Mouse (Mus musculus) limb, embryonic 12.5 days (tissue): ENCODE measurements at regions not wholly inside any gene's neighbourhood (a gene's known extent, or its start where the extent isn't known, plus 50 kb on each side); places are given as distances from the start of the nearest gene placed in this dataset.

ENCODE experiments used
- ATAC-seq: fragments of 200-750 bp; cut with Nextera tagmentation; 2 replicates; pipeline ENCODE4 v1.8.0; 2017; ENCODE audit warnings: low read depth, moderate TSS enrichment; ENCODE audit not compliant: insufficient number of reproducible peaks, insufficient read depth, low FRiP score, low TSS enrichment
- H3K27ac ChIP-seq: fragments of 300-500 bp; sonication (generic); 2 replicates; pipeline ENCODE4 v1.5.1; 2016; ENCODE audit warnings: mild to moderate bottlenecking, moderate library complexity
- H3K27me3 ChIP-seq: fragments of 300-500 bp; sonication (generic); 2 replicates; pipeline ENCODE4 v1.6.1; 2016; ENCODE audit warnings: mild to moderate bottlenecking, moderate library complexity
- H3K36me3 ChIP-seq: fragments of 300-500 bp; sonication (generic); 2 replicates; pipeline ENCODE4 v1.6.1; 2016; ENCODE audit warnings: mild to moderate bottlenecking, moderate library complexity
- H3K4me1 ChIP-seq: fragments of 300-500 bp; sonication (generic); replicated peaks from 2 replicates; pipeline ENCODE4 v1.6.1; 2016
- H3K4me2 ChIP-seq: fragments of 300-500 bp; sonication (generic); 2 replicates; pipeline ENCODE4 v1.6.1; 2016; ENCODE audit warnings: mild to moderate bottlenecking, moderate library complexity
- H3K4me3 ChIP-seq: fragments of 300-500 bp; sonication (generic); replicated peaks from 2 replicates; pipeline ENCODE4 v1.5.1; 2016; ENCODE audit warnings: mild to moderate bottlenecking
- H3K9ac ChIP-seq: fragments of 300-500 bp; sonication (generic); replicated peaks from 2 replicates; pipeline ENCODE4 v1.6.1; 2016; ENCODE audit warnings: mild to moderate bottlenecking, moderate library complexity
- H3K9me3 ChIP-seq: fragments of 300-500 bp; sonication (generic); 2 replicates; pipeline ENCODE4 v1.6.1; 2016; ENCODE audit warnings: mild to moderate bottlenecking, moderate library complexity
- WGBS: fragments of 180-500 bp; shearing (Covaris S2); methylation state at CpG from one replicate; pipeline ENCODE4 v1.1.7; 2016; 5-methylcytosine and 5-hydroxymethylcytosine counted together

GRCm38 (mm10) chr2:57698659-57699061 is 299.0 kb upstream of the Galnt5 start:
- peak overlapping the region; percentile 29 for H3K4me3 ChIP-seq
- WGBS: 8% methylated on average over 11 of the region's 11 CpGs
- H3K9ac ChIP-seq: no peak overlapping the region
- no peaks in the 10 kb centered on the region; the same call in 1 of the 2 replicates for H3K27me3 ChIP-seq
- peak overlapping the region; percentile 57 for H3K4me2 ChIP-seq
- no peaks in the 10 kb centered on the region for H3K36me3 ChIP-seq
- 0 out of 2 replicates have a peak, but pooled peaks have one; percentile 63 for ATAC-seq
- H3K27ac ChIP-seq: no peak overlapping the region
- H3K4me1 ChIP-seq: no peaks in the 10 kb centered on the region; the same call in 1 of the 2 replicates
- no peaks in the 10 kb centered on the region for H3K9me3 ChIP-seq

GRCm38 (mm10) chr2:57699226-57699625 is 298.5 kb upstream of the Galnt5 start:
- Histone ChIP-seq H3K27ac (no peak overlapping the region), H3K9ac (no peak overlapping the region), H3K9me3 (no peaks in the 10 kb centered on the region), H3K36me3 (no peaks in the 10 kb centered on the region), H3K4me1 (no peaks in the 10 kb centered on the region; the same call in 1 of the 2 replicates), H3K4me2 (peak overlapping the region; percentile 57), H3K4me3 (0 out of 2 replicates have a peak overlapping the region, but pooled peaks have one; percentile 29), H3K27me3 (no peaks in the 10 kb centered on the region; the same call in 1 of the 2 replicates)
- ATAC-seq: no peak
- 43% methylated on average over 4 of the region's 4 CpGs for WGBS

DNA sequence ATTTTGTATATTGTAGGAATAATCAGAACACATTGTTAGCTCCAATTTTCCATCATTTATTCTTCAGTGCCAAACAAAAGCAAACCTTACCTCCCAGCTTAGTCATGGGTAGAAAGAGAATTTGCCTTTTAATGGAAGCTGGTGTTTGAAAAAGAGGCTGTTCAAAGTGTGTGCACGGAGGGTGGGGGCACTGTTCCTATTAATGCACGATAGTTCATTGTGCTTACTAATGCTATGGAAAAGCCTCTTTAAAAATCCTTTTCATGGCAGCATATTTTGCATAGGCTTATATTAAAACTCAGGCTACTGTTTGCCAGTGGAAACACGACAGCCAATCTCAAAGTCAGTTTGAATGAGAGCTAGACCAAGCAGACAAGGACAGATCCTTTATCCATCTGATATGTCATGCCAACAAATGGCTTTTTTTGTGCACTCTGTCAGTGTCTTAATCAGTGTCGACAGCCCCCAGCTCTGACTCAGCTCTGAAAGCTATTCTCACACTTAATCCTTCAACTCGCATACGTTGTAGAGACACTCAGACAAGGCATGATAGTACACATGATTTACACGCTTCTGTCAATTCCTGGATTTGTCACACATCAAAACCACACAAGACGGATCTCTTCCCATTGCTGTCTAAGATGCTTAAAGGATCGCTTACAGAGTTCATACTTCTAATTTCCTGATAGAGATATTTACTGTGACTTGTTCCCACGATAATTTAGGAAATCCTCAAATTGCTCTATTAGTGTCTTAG is 280.8 kb upstream of the Galnt5 start:
- Histone ChIP-seq H3K4me3 (no peak overlapping the region), H3K9ac (no peak overlapping the region), H3K9me3 (no peaks in the 10 kb centered on the region), H3K27me3 (no peaks in the 10 kb centered on the region), H3K4me2 (no peak overlapping the region), H3K27ac (no peak overlapping the region), H3K4me1 (no peaks in the 10 kb centered on the region), H3K36me3 (no peaks in the 10 kb centered on the region)
- WGBS: 80% methylated on average over 10 of the region's 10 CpGs
- ATAC-seq: no peak
